Mouse (Mus musculus): ENCODE data around the gene Asic3. TPM values are rescaled to one million over a fixed set of nuclear protein-coding genes. Genes with fewer than 3 reads are reported as not detected.

The Asic3 gene
- polyA plus RNA-seq, 1 experiment, result not detected

- H3K27me3 ChIP-seq (replicated peaks), result no peaks in the 10 kb centered on the region
- no peak for TF ChIP-seq FLI1 (IDR thresholded peaks at IDR 0.05; ENCODE audit: low read length)
- TF ChIP-seq GATA1 (IDR thresholded peaks at IDR 0.05; ENCODE audit: borderline replicate concordance, low read length), result no peak
- peaks cover 49% of the 10 kb centered on the region for H3K36me3 ChIP-seq (replicated peaks; ENCODE audit: low read length)
- H3K4me3 ChIP-seq (replicated peaks), result peak overlapping the region; percentile 92
- H3K4me1 ChIP-seq, result peaks cover 66% of the 10 kb centered on the region
- no peaks in the 10 kb centered on the region for H3K9me3 ChIP-seq
These were observed 12.3 kb downstream of the Asic3 start for GRCm38 (mm10) chr5:24425421-24426036.

DNA sequence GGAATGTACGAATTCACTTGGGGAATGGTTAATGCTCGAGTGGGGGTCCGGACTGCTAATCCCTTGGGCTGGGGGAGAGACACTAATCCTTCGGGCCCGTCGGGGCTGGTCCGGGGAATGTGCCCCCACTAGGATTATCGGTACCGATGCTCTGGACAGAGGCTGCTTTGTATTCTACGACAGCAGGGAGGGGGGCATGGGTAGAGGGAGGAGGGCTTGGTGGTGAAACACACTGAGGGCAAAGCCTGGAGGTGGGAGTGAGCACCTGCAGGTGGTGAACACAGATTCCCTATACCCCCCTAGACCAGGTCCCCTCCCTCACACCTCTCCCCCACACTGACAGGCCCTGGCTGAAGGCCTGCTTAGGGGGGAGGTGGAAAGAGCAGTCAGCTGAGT is 12.8 kb downstream of the Asic3 start:
- Histone ChIP-seq H3K4me1 (peaks cover 61% of the 10 kb centered on the region), H3K9me3 (no peaks in the 10 kb centered on the region), H3K27me3 (replicated peaks) (no peaks in the 10 kb centered on the region), H3K4me3 (replicated peaks) (peak overlapping the region; percentile 92), H3K36me3 (replicated peaks; ENCODE audit: low read length) (peaks cover 49% of the 10 kb centered on the region)
- TF ChIP-seq GATA1 (IDR thresholded peaks at IDR 0.05; ENCODE audit: borderline replicate concordance, low read length) (no peak), FLI1 (IDR thresholded peaks at IDR 0.05; ENCODE audit: low read length) (no peak)

- H3K4me1 ChIP-seq, result peaks cover 58% of the 10 kb centered on the region
- peaks cover 49% of the 10 kb centered on the region for H3K36me3 ChIP-seq (replicated peaks; ENCODE audit: low read length)
- peak overlapping the region; percentile 92 for H3K4me3 ChIP-seq (replicated peaks)
- TF ChIP-seq GATA1 (IDR thresholded peaks at IDR 0.05; ENCODE audit: borderline replicate concordance, low read length) (no peak), FLI1 (IDR thresholded peaks at IDR 0.05; ENCODE audit: low read length) (no peak)
- no peaks in the 10 kb centered on the region for H3K27me3 ChIP-seq (replicated peaks)
- H3K9me3 ChIP-seq, result no peaks in the 10 kb centered on the region
These were observed 13.5 kb downstream of the Asic3 start for GRCm38 (mm10) chr5:24426556-24427284.

- Histone ChIP-seq H3K4me1 (peaks cover 53% of the 10 kb centered on the region), H3K4me3 (replicated peaks) (peak overlapping the region; percentile 92)
- TF ChIP-seq GATA1 (IDR thresholded peaks at IDR 0.05; ENCODE audit: borderline replicate concordance, low read length) (no peak), FLI1 (IDR thresholded peaks at IDR 0.05; ENCODE audit: low read length) (no peak)
These were observed 14.1 kb downstream of the Asic3 start for GRCm38 (mm10) chr5:24427285-24427633.

GRCm38 (mm10) chr5:24427981-24428402 is 14.8 kb downstream of the Asic3 start:
- Histone ChIP-seq H3K36me3 (replicated peaks; ENCODE audit: low read length) (peaks cover 56% of the 10 kb centered on the region), H3K4me1 (peaks cover 46% of the 10 kb centered on the region), H3K4me3 (replicated peaks) (no peak overlapping the region), H3K27me3 (replicated peaks) (no peaks in the 10 kb centered on the region), H3K9me3 (no peaks in the 10 kb centered on the region)
- no peak for TF ChIP-seq FLI1 (IDR thresholded peaks at IDR 0.05; ENCODE audit: low read length)
- TF ChIP-seq GATA1 (IDR thresholded peaks at IDR 0.05; ENCODE audit: borderline replicate concordance, low read length), result no peak

More at GRCm38 (mm10) chr5:24427285-24427633, 14.1 kb downstream of the Asic3 start:
- Histone ChIP-seq H3K36me3 (replicated peaks; ENCODE audit: low read length) (peaks cover 49% of the 10 kb centered on the region), H3K27me3 (replicated peaks) (no peaks in the 10 kb centered on the region), H3K9me3 (no peaks in the 10 kb centered on the region)

DNA sequence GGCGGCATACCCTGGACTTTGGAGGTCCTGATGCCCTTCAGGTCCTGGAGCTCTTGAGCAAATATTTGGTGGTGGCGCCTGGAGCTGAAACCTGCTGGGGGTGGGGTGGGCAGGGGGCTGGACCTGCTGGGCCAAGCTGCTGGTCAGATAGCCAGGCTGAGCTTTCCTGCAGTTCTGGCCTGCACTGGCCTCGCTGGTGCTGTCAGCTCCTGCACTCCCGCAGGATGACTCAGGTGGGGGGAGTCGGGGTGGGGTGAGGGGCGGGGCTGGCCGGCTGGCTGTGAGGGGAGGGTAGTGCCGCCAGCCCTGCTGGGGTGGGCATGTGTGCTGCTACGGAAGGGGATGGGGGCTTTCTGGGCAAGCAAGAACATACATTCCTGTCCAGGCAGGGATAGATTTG is 15.4 kb downstream of the Asic3 start:
- peaks cover 62% of the 10 kb centered on the region for H3K36me3 ChIP-seq (replicated peaks; ENCODE audit: low read length)
- no peak overlapping the region for H3K4me3 ChIP-seq (replicated peaks)

GRCm38 (mm10) chr5:24433993-24434392 is 20.8 kb downstream of the Asic3 start:
- Histone ChIP-seq H3K4me1 (no peaks in the 10 kb centered on the region), H3K36me3 (replicated peaks; ENCODE audit: low read length) (peaks cover 99% of the 10 kb centered on the region), H3K27me3 (replicated peaks) (no peaks in the 10 kb centered on the region), H3K9me3 (no peaks in the 10 kb centered on the region), H3K4me3 (replicated peaks) (no peak overlapping the region)
- TF ChIP-seq GATA1 (IDR thresholded peaks at IDR 0.05; ENCODE audit: borderline replicate concordance, low read length), result no peak
- TF ChIP-seq FLI1 (IDR thresholded peaks at IDR 0.05; ENCODE audit: low read length), result no peak

More for the DNA sequence above, 15.4 kb downstream of the Asic3 start:
- TF ChIP-seq GATA1 (IDR thresholded peaks at IDR 0.05; ENCODE audit: borderline replicate concordance, low read length) (no peak), FLI1 (IDR thresholded peaks at IDR 0.05; ENCODE audit: low read length) (no peak)
- Histone ChIP-seq H3K4me1 (peaks cover 44% of the 10 kb centered on the region), H3K9me3 (no peaks in the 10 kb centered on the region), H3K27me3 (replicated peaks) (no peaks in the 10 kb centered on the region)

GRCm38 (mm10) chr5:24441187-24441586 is 28.0 kb downstream of the Asic3 start:
- TF ChIP-seq FLI1 (IDR thresholded peaks at IDR 0.05; ENCODE audit: low read length) (no peak), GATA1 (IDR thresholded peaks at IDR 0.05; ENCODE audit: borderline replicate concordance, low read length) (no peak)
- Histone ChIP-seq H3K4me3 (replicated peaks) (no peak overlapping the region), H3K36me3 (replicated peaks; ENCODE audit: low read length) (peaks cover 82% of the 10 kb centered on the region)

DNA sequence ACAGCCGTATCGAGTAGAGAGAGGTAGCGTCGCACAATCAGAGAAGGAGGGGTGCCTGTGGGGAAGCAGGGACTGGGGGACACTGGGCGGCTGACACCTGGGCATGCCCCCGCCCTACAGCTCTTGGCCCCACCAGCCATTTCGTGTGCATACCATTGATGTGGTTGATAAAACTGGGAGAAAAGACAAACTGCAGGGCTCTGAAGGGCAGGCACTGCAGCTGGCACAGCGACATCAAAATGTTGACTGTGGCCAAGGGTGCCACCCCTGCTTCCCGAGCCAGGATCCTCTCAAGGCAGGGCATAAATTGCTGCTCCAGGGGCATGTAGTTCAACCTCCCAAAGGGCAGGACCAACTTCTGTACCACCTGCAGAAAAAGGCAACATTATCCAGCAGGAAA is 28.8 kb downstream of the Asic3 start:
- peaks cover 73% of the 10 kb centered on the region for H3K36me3 ChIP-seq (replicated peaks; ENCODE audit: low read length)
- H3K4me3 ChIP-seq (replicated peaks), result no peak overlapping the region
- H3K27me3 ChIP-seq (replicated peaks), result no peaks in the 10 kb centered on the region
- H3K9me3 ChIP-seq, result no peaks in the 10 kb centered on the region
- no peak for TF ChIP-seq FLI1 (IDR thresholded peaks at IDR 0.05; ENCODE audit: low read length)
- no peak for TF ChIP-seq GATA1 (IDR thresholded peaks at IDR 0.05; ENCODE audit: borderline replicate concordance, low read length)
- peaks cover 39% of the 10 kb centered on the region for H3K4me1 ChIP-seq

More at GRCm38 (mm10) chr5:24441187-24441586, 28.0 kb downstream of the Asic3 start:
- peaks cover 30% of the 10 kb centered on the region for H3K4me1 ChIP-seq
- H3K9me3 ChIP-seq, result no peaks in the 10 kb centered on the region
- no peaks in the 10 kb centered on the region for H3K27me3 ChIP-seq (replicated peaks)

GRCm38 (mm10) chr5:24443204-24443603 is 30.0 kb downstream of the Asic3 start:
- Histone ChIP-seq H3K4me3 (replicated peaks) (no peak overlapping the region), H3K4me1 (peaks cover 51% of the 10 kb centered on the region), H3K27me3 (replicated peaks) (no peaks in the 10 kb centered on the region), H3K9me3 (no peaks in the 10 kb centered on the region), H3K36me3 (replicated peaks; ENCODE audit: low read length) (peaks cover 63% of the 10 kb centered on the region)
- TF ChIP-seq FLI1 (IDR thresholded peaks at IDR 0.05; ENCODE audit: low read length), result no peak
- no peak for TF ChIP-seq GATA1 (IDR thresholded peaks at IDR 0.05; ENCODE audit: borderline replicate concordance, low read length)

All from megakaryocyte, embryonic 14.5 days (primary cell).